Mouse (Mus musculus) left cerebral cortex, adult 9 months (tissue): ENCODE measurements around the gene Hpse2.
"Not testable (repeated sequence)": the region's sequence is repeated elsewhere in the genome, so short reads cannot be mapped to it uniquely, and the experiment has no call there.

ENCODE experiments used
- DNase-seq, 2 experiments: peaks; one replicate each; pipeline ENCODE4 v3.0.0; 2022; ENCODE audit warnings: low spot score in 2 of 2

The Hpse2 gene

GRCm38 (mm10) chr19:42857096-42857495 lies 531.1 kb downstream of the Hpse2 start:
- no peak for DNase-seq

DNA sequence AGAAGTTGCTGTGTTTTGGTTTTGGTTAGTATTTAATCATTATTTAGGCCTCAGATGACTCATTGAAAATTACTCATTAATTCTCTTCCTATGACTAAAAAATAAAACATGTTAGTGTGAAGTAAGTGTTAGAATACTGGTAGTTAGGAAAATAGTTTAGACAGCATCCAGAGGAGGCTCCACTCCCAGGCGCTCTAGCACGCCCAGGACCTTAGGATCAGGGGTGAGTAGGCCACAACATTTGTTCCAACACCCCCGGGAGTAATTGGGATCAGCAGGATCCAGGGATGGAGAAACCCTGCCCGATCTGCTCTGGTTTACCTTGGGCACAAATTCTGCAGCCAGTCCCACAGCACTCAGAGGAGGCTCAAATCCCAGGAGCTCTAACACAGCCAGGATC lies 532.5 kb downstream of the Hpse2 start:
- no peak for DNase-seq

GRCm38 (mm10) chr19:42850444-42850843 lies 537.7 kb downstream of the Hpse2 start:
- DNase-seq, result no peak

DNA sequence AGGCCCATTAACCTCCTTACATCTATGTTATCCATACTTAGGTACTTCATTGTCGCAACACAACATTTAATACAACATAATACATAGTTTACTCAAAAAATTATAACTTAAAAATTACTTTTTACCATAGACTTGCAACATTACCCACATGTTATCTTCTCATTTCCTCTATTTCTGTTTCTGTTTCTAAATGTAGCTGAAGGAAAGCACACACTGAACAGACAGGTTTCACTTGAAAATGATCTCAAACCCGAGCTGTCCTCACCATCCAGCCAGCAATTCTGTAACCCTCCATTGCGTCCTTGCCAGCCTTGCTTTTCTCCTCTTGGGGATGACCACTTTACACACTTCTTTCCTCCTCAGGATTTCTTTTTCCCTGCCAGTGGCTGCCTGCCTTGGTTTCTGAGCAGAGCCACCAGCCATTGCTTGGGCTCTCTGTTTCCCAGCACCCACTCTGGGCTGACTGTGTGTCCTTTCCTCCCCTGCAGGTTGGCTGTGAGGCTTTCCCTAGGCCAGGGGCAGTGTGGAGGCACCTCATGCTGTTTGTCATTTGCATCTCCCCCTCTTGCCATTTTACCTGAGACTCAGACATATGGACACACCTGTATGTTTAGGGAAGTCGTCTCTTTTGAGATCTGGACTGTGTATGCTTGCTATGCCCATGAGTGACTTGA lies 548.4 kb downstream of the Hpse2 start:
- no peak for DNase-seq

DNA sequence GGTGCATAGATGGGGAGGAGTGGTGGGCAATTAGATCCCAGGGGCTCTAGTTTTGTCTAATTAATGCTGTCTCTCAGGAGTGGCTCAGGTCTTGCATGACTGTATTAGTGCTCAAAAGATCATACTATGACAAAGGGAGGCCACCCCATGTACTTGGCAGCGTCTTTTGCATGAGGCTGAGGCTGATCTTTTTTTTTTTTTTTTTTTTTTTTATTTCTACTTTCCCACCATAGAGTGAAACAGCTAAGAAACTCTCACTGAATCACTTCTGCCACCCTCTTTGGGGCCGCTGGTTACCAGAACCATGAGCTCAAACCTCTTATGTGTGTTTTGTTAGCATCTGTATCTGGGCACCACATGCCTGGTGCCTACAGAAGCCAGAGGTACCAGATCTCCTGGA lies 549.0 kb downstream of the Hpse2 start:
- no peak for DNase-seq

DNA sequence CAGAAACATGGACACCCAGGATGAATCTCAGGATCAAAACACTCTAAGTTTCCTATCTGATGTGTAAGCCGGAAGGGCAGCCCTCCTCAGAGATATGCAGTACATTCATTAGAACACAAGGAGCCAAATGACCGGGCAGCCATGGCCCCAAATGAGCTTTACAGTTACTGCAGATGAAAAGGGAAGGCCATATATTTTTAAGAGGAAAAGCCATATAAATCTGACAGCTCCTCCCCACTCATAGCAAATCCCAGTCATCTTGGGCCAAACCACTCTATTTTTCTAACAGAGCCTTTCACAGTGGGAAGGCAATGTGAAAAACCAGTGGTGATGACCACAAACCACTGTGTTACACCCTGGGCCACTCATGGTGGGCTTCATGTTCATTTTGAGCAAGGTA lies 549.9 kb downstream of the Hpse2 start:
- DNase-seq, result no peak

- no peak for DNase-seq
Observed at GRCm38 (mm10) chr19:42837591-42837990, 550.6 kb downstream of the Hpse2 start.

DNA sequence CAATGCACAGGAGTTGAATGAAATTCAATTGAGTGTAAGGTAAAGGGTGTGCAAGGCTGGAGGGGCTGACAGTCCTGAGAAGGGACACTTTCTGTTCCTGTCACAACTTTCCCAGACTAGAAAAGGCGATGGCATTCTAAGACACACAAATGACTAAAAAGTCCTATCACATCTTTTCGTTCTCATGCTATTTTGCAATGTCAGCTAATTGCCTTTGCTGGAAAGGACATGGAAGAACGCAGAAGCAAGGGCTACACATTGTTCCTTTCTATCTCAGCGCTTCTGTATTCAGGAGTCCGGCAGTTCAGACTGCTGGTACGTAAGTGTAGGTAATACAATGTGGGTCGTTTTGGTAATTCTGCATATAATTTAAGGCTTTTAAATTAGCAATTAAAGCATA lies 555.0 kb downstream of the Hpse2 start:
- DNase-seq, result no peak

- DNase-seq, result no peak
Observed at GRCm38 (mm10) chr19:42832251-42832650, 555.9 kb downstream of the Hpse2 start.

- no peak for DNase-seq
Observed at GRCm38 (mm10) chr19:42829196-42829595, 559.0 kb downstream of the Hpse2 start.

GRCm38 (mm10) chr19:42827843-42828242 lies 560.3 kb downstream of the Hpse2 start:
- no peak for DNase-seq

DNA sequence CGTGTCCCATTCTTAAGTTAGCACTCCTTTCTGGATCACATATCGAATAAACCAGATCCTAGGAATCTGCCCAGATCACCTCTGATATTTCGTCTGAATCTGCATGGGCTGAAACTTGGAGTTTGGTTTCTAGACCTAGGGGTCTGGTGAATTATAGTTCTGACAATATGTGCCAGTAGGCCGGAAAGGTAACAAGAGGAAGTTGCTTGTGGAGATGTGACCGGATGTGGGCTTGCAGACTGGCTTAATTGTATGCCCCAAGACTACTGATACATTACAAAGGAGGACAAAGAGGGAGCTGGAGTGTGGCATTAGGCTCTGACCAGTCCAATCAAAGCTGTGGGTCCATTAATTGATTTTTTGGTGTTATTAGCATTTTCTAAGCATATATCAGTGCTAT lies 568.0 kb downstream of the Hpse2 start:
- DNase-seq, result no peak

GRCm38 (mm10) chr19:42817761-42818160 lies 570.4 kb downstream of the Hpse2 start:
- no peak for DNase-seq

GRCm38 (mm10) chr19:42816261-42816660 lies 571.9 kb downstream of the Hpse2 start:
- no peak for DNase-seq

GRCm38 (mm10) chr19:42810140-42810539 lies 578.0 kb downstream of the Hpse2 start:
- DNase-seq, result no peak

- DNase-seq, result no peak
Observed at GRCm38 (mm10) chr19:42809491-42809890, 578.7 kb downstream of the Hpse2 start.

DNA sequence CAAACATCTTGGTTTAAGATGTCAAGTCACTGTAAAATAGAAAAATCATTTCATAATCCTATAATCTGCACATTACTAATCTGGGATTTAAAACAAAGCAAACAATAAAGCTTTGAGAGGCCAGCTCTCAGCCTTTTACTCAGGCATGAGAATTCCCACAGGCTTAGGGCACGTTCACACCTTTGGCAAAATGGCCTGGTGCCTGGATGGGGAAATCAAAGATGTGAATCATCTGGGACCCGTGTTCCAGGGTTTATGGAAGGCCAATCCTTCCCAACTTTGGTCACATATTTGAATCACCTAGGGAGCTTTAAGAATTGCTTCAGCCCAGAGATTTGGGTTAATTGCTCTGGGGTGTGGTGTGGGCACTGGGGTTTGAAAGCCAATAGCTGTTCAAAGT lies 590.3 kb downstream of the Hpse2 start:
- DNase-seq, result no peak

DNA sequence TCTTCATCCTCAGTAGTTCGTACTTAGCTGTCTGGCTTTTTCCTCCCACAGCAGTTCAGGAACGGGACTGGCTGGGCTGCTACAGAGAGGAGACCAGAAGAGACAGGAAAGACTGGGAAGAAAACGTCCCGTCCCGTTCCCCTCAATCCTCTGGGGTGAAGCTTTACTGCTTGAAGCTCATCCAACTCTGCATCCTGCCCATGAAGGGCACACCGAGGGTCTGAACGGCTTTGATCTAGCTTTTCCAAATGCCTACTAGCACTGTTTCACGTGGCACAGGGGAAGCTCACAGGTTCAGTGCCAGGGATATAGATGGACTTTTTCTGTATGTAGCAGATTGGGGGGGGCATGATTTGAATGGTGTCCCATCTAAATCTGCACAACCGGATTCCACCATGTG lies 592.4 kb downstream of the Hpse2 start:
- DNase-seq, result no peak

GRCm38 (mm10) chr19:42794914-42795613 lies 593.1 kb downstream of the Hpse2 start:
- peak; percentile 55 to 91 for DNase-seq

DNA sequence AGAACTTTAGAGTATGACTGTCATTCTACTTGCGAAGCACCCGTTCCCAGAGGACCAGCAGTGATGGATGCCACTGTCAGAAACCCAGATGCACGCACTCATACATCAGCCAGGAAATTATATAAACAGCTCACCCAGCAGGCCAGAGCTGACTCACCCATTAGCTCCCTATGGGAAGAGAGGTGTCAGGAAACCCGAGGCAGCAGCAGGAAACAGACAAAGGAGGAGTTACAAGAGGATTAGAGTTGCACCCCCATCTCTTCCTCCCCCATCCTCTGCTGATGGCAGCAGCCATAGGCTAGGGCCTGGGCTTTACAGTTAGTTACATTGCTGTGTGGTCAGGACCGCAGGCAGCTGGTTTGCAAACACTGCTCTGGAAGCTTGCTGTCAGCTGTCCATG lies 599.8 kb downstream of the Hpse2 start:
- peak in 1 of 2 experiments; percentile 27 for DNase-seq

GRCm38 (mm10) chr19:42785562-42786220 lies 602.5 kb downstream of the Hpse2 start:
- no peak for DNase-seq

- no peak for DNase-seq
Observed at GRCm38 (mm10) chr19:42785129-42785528, 603.0 kb downstream of the Hpse2 start.

DNA sequence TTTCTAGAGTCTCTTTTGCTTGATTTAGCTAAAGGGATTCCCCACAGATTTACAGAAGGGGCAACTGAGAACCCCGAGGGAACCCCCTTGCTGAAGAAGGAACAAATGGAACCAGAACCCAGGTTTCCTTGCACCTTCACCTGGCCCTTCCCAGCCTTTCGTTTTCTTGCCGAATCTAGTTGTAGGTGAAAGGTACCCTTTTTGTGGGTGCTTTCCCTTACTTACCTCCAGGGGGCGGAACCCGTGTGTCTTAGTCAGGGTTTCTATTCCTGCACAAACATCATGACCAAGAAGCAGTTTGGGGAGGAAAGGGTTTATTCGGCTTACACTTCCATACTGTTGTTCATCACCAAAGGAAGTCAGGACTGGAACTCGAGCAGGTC lies 608.0 kb downstream of the Hpse2 start:
- DNase-seq, result not testable (repeated sequence)
